In the genomic region with DNA sequence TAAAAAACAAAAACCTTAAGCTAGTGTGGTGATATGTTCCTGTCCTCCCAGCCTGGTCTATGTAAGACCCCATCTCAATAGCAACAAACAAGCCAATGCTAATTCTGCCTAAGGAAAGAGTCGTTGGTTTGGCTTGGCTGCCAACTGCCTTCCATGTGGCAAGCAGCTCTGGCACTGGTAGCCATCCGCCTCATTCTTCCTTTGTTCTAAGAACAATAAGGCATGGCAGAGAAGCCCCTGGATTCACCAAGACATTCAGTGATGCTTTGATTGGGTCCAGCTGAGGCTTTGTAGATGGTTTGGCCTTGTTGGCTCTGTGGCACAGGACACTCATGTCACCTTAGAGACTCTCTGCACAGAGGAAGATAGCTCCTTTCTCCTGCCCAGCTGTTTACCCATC, we compare ENCODE assay signal across 20 mouse cellular contexts.
"Had no signal": no experiment of that assay in that cellular context is flagged by ENCODE, and none has a peak within 500 bp of the region (broad histone marks: within the 10 kb centered on the region; RNA-seq: fewer than 3 reads in every experiment).

No protein-coding gene starts in this region.

- H3K9ac ChIP-seq: liver, embryonic 15.5 days; liver, postnatal 0 days; lung, embryonic 15.5 days; midbrain, embryonic 12.5 days; neural tube, embryonic 12.5 days had no signal

- H3K4me1 ChIP-seq: liver, embryonic 15.5 days; lung, embryonic 15.5 days; megakaryocyte, embryonic 14.5 days; midbrain, embryonic 12.5 days; neural tube, embryonic 12.5 days had no signal

- H3K27ac ChIP-seq: liver, embryonic 15.5 days; lung, embryonic 15.5 days; macrophage; midbrain, embryonic 12.5 days; neural tube, embryonic 12.5 days had no signal

- DNase-seq: liver, postnatal 0 days; lung, adult 2 months; lung, postnatal 14 days; lung, postnatal 36 days; retina, postnatal 1 day; right cerebral cortex, adult 18-20 months; right cerebral cortex, postnatal 25 days; right cerebral cortex, postnatal 4 days; spleen, adult 18-20 months; thymus, adult 18-20 months; thymus, postnatal 25 days; thymus, postnatal 4 days had no signal

- H3K4me3 ChIP-seq: liver, embryonic 15.5 days; lung, embryonic 15.5 days; megakaryocyte, embryonic 14.5 days; midbrain, embryonic 12.5 days; neural tube, embryonic 12.5 days had no signal

- H3K36me3 ChIP-seq: liver, embryonic 15.5 days; lung, embryonic 15.5 days; midbrain, embryonic 12.5 days; neural tube, embryonic 12.5 days had no signal

- H3K4me2 ChIP-seq: liver, embryonic 15.5 days; lung, embryonic 15.5 days; midbrain, embryonic 12.5 days; neural tube, embryonic 12.5 days had no signal

- ATAC-seq: liver, postnatal 0 days; lung, postnatal 0 days; midbrain, embryonic 16.5 days had no signal

- H3K27me3 ChIP-seq: lung, embryonic 15.5 days; megakaryocyte, embryonic 14.5 days; neural tube, embryonic 12.5 days had no signal

- H3K9me3 ChIP-seq: liver, embryonic 15.5 days; lung, embryonic 15.5 days; midbrain, embryonic 12.5 days; neural tube, embryonic 12.5 days had no signal
